Mouse (Mus musculus) limb, embryonic 10.5 days (tissue): ENCODE results near the gene Mesp2. TPM values are rescaled to one million over a fixed set of nuclear protein-coding genes. Genes with fewer than 3 reads are reported as not detected.
A peak's percentile ranks its signal among the peaks of the same experiment; 100 is the strongest.

Experiments used
- DNase-seq: peaks from one replicate; pipeline ENCODE4 v3.0.0-alpha.2; 2017; ENCODE audit warnings: low spot score
- H3K27ac ChIP-seq: fragments of 300-500 bp; sonication (generic); 2 replicates; pipeline ENCODE4 v1.5.1; 2016; ENCODE audit warnings: mild to moderate bottlenecking
- H3K27me3 ChIP-seq: fragments of 300-500 bp; sonication (generic); 2 replicates; pipeline ENCODE4 v1.6.1; 2016; ENCODE audit warnings: low read depth, mild to moderate bottlenecking; ENCODE audit not compliant: poor library complexity, severe bottlenecking
- H3K36me3 ChIP-seq: fragments of 300-500 bp; sonication (generic); 2 replicates; pipeline ENCODE4 v1.6.1; 2016; ENCODE audit warnings: mild to moderate bottlenecking, moderate library complexity
- H3K4me1 ChIP-seq: fragments of 300-500 bp; sonication (generic); 2 replicates; pipeline ENCODE4 v1.6.1; 2016
- H3K4me3 ChIP-seq: fragments of 300-500 bp; sonication (generic); 2 replicates; pipeline ENCODE4 v1.5.1; 2016; ENCODE audit warnings: mild to moderate bottlenecking, moderate library complexity
- H3K9me3 ChIP-seq: fragments of 300-500 bp; sonication (generic); replicated peaks from 2 replicates; pipeline ENCODE4 v1.6.1; 2016; ENCODE audit warnings: mild to moderate bottlenecking
- WGBS: fragments of 180-500 bp; shearing (Covaris S2); methylation state at CpG from one replicate; pipeline ENCODE4 v1.1.7; 2016; 5-methylcytosine and 5-hydroxymethylcytosine counted together
- polyA plus RNA-seq: library from polyadenylated mRNA; unstranded; fragments of >200 nt; fragmentation: Nextera tagmentation; extraction: Ambion mirVana; gene quantifications from 2 replicates; pipeline ENCODE4 v1.2.1, GENCODE M21; 2016

Mesp2 gene
- polyA plus RNA-seq, 1 experiment from 2014 or later = 0.21 TPM

DNA sequence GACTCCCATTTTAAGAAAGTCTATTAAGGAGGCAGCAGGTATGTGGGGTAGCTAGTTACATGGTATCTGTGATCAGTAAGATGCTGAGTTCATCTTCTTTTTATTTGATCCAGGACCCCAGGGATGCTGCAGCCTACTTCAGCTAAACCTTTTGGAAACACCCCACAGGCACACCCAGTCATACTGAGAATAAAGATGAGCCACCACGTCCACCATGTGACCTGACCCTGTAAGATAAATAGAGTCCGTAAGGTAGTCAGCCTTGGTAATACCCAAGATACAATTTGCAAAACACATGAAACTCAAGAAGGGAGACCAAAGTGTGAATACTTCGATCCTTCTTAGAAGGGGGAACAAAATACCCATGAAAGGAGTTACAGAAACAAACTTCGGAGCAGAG, 45.8 kb downstream of the Mesp2 start:
- H3K4me1 ChIP-seq = peaks cover 26% of the 10 kb centered on the region
- H3K27ac ChIP-seq = no peak overlapping the region
- H3K36me3 ChIP-seq = no peaks in the 10 kb centered on the region
- no peaks in the 10 kb centered on the region for H3K9me3 ChIP-seq
- no peaks in the 10 kb centered on the region for H3K27me3 ChIP-seq
- no peak for DNase-seq
- WGBS = 87% methylated on average over 4 of the region's 4 CpGs
- no peak overlapping the region for H3K4me3 ChIP-seq

DNA sequence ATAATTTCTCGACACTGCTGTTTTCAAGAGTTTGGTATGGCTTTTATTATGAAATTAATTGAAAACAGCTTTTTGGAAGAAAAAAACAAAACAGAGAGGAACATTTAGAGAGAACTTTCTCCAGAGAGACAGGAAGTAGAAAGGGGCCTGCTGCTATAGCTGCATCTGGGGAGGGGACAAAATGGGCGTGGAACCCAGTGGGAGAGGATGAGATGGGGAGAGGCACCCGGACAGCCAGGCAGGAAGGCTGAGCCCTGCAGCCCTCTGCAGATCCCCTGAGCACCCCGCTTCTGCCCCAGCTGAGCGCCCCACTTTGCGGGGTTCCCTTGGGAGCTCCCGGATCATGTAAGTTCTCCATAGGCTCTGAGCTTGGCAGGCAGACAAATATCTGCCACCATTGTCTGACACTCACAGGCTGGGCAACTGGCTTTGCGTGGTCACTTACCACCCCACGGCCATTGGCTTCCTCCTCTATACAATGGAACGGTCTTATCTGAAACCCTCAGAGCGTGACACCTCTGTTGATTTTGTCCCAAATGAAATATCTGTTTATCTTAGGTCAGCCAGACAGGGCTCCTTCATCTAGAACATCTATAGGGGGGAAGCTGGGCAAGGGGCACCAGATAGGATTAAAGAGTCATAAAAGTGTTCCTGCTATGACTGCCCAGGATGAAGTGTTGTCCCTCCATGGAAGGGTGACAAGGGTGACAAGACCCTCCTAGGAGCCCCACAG, 47.8 kb downstream of the Mesp2 start:
- Histone ChIP-seq H3K36me3 (no peaks in the 10 kb centered on the region), H3K9me3 (no peaks in the 10 kb centered on the region), H3K4me1 (peaks cover 35% of the 10 kb centered on the region), H3K4me3 (no peak overlapping the region), H3K27me3 (no peaks in the 10 kb centered on the region), H3K27ac (peak overlapping the region; percentile 77)
- WGBS = 63% methylated on average over 11 of the region's 11 CpGs
- no peak for DNase-seq

DNA sequence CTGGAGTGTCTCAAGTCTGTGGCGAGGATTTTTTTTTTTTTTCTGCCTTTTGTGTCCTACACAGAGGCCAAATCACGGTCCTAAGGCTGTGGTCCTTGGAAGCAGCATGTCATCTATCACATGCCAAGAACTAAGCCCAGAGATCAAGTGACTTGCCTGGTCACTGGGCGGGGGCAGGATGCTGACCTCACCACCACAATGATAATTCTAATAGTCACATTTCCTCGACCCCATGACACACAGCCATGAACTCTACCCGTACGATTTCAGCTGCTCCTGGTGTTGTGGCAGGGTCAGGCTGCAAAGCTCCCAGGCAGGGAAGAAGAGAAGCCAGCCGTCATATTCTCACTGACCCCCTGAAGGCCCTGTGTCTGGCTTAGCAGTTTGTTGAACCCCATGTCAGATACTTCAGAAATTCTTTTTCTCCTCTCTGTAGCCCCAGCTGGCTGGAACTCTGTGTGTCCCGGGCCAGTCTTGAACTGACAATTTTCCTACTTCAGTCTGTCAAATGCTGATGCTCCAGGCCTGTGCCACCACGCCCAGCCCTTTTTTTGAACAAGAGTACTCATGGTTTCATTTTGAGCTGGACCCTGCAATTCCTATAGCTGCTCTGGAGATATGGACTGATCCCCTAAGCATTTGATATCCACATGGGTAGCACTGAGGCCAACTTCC, 48.6 kb downstream of the Mesp2 start:
- no peaks in the 10 kb centered on the region for H3K9me3 ChIP-seq
- no peaks in the 10 kb centered on the region for H3K36me3 ChIP-seq
- H3K4me3 ChIP-seq = no peak overlapping the region
- DNase-seq = no peak
- H3K4me1 ChIP-seq = peaks cover 35% of the 10 kb centered on the region
- 53% methylated on average over 9 of the region's 9 CpGs for WGBS
- H3K27me3 ChIP-seq = no peaks in the 10 kb centered on the region
- 0 out of 2 replicates have a peak overlapping the region, but pooled peaks have one; percentile 77 for H3K27ac ChIP-seq

DNA sequence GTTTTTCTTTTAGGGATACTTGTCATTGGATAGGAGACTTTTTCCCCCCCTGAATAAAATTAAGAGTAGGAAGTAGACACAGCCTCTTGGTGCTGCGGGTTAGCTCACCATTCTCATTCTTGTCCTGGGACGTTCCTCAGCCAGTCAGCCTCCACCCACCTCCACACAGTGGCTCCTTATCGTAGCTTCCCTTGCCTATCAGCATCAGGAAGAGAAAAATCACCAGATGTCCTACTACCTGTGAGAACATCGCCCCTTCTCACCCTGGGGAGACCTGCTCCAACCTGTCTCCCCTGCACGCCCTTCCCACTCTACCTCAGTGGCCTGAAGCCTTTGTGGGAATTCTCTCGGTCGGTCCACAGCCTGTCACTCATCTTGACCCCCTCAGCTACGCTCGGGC, 50.3 kb downstream of the Mesp2 start, which contains the start of gene Anpep:
TSS of gene Anpep (minus strand) at position 249 of the 400 bp plus-strand sequence.
- Histone ChIP-seq H3K27me3 (no peaks in the 10 kb centered on the region), H3K4me3 (no peak within 1 kb of the TSS), H3K27ac (no peak within 1 kb of the TSS), H3K36me3 (no peaks in the 10 kb centered on the region), H3K9me3 (no peaks in the 10 kb centered on the region), H3K4me1 (peaks cover 28% of the 10 kb centered on the region)
- no peak for DNase-seq
- 84% methylated on average over 9 of the region's 9 CpGs for WGBS

DNA sequence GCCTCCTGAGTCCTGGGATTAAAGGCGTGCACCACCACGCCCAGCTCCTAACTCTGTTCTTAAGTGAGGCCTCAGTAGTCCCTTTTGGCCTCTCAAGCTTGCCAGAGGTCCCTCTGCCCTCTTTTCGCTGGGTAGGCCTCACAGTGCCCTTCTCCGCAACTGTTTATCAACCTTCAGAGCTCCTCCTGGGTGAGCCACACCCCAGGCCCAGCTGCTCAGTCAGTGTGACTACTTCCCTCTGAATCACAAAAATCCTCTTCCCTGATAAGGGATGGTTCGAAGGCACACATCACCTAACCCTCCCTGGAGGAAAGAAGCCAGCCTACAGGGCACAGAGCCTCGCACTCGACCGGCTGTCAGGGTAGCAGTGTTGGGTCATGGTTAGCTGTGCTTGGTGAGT, 51.3 kb downstream of the Mesp2 start:
- Histone ChIP-seq H3K27me3 (no peaks in the 10 kb centered on the region), H3K27ac (no peak overlapping the region), H3K36me3 (no peaks in the 10 kb centered on the region), H3K4me1 (peaks cover 32% of the 10 kb centered on the region), H3K4me3 (no peak overlapping the region), H3K9me3 (no peaks in the 10 kb centered on the region)
- WGBS = 91% methylated on average over 8 of the region's 8 CpGs
- no peak for DNase-seq

Other genes starting within 250 kb of the Mesp2 start
- gene Rhcg, start 193.1 kb upstream of the Mesp2 start, polyA plus RNA-seq = not detected in 2 replicates
- gene Ticrr, start 150.5 kb upstream of the Mesp2 start, polyA plus RNA-seq = 19.7 and 20.3 TPM in 2 replicates
- 7.2 and 8.5 TPM in 2 replicates for gene Kif7, start 95.0 kb upstream of the Mesp2 start, polyA plus RNA-seq
- not detected in 2 replicates for gene Plin1, start 77.8 kb upstream of the Mesp2 start, polyA plus RNA-seq
- 6.6 and 11.3 TPM in 2 replicates for gene Pex11a, start 67.6 kb upstream of the Mesp2 start, polyA plus RNA-seq
- gene Wdr93, start 67.6 kb upstream of the Mesp2 start, polyA plus RNA-seq = 0.19 and 0.35 TPM in 2 replicates
- gene Mesp1, start 16.9 kb upstream of the Mesp2 start, polyA plus RNA-seq = not detected in 2 replicates
- 8.1 and 9.7 TPM in 2 replicates for gene Anpep, start 50.3 kb downstream of the Mesp2 start, polyA plus RNA-seq
- gene Ap3s2, start 109.9 kb downstream of the Mesp2 start, polyA plus RNA-seq = 41.7 and 44.4 TPM in 2 replicates
- 14.3 and 16.1 TPM in 2 replicates for gene Arpin, start 124.6 kb downstream of the Mesp2 start, polyA plus RNA-seq
- gene Zfp710, start 214.1 kb downstream of the Mesp2 start, polyA plus RNA-seq = 19.4 and 19.7 TPM in 2 replicates